Mouse (Mus musculus) MEL (cell line): ENCODE measurements around the gene Zfp383.

Experiments
- CHD2 ChIP-seq: IDR thresholded peaks from 2 replicates; pipeline ENCODE4 v1.6.1; 2011; ENCODE audit warnings: low read length, improper control_type of control experiment
- GABPA ChIP-seq: IDR thresholded peaks from 2 replicates; pipeline ENCODE4 v1.6.1; 2012; ENCODE audit warnings: low read depth, mild to moderate bottlenecking, inconsistent platforms, low read length, improper control_type of control experiment, moderate library complexity
- HCFC1 ChIP-seq: IDR thresholded peaks from 2 replicates; pipeline ENCODE4 v1.6.1; 2012; ENCODE audit warnings: low read depth, mild to moderate bottlenecking, inconsistent platforms, low read length, improper control_type of control experiment, moderate library complexity
- NRF1 ChIP-seq: IDR thresholded peaks from 2 replicates; pipeline ENCODE4 v1.6.1; 2014; ENCODE audit warnings: low read depth, mild to moderate bottlenecking, inconsistent platforms, low read length, improper control_type of control experiment, moderate library complexity; ENCODE audit not compliant: poor library complexity, insufficient read depth, severe bottlenecking
- POLR2A ChIP-seq, 2 experiments: IDR thresholded peaks; 2 replicates each; pipeline ENCODE4 v1.6.1; 2011 to 2012; ENCODE audit warnings: low read length in 2 of 2, mild to moderate bottlenecking in 2 of 2, control low read depth in 1 of 2, improper control_type of control experiment in 1 of 2, low read depth in 1 of 2, moderate library complexity in 1 of 2; ENCODE audit not compliant: control insufficient read depth in 1 of 2, insufficient read depth in 1 of 2, poor library complexity in 1 of 2
- POLR2AphosphoS2 ChIP-seq: IDR thresholded peaks from 2 replicates; pipeline ENCODE4 v1.6.1; 2011; ENCODE audit warnings: low read length, improper control_type of control experiment
- SMC3 ChIP-seq: IDR thresholded peaks from 2 replicates; pipeline ENCODE4 v1.6.1; 2011; ENCODE audit warnings: low read depth, low read length, improper control_type of control experiment
- TBP ChIP-seq: IDR thresholded peaks from 2 replicates; pipeline ENCODE4 v1.8.0; 2011; ENCODE audit warnings: low read depth, low read length, improper control_type of control experiment
- UBTF ChIP-seq: IDR thresholded peaks from 2 replicates; pipeline ENCODE4 v1.6.1; 2012; ENCODE audit warnings: low read depth, mild to moderate bottlenecking, inconsistent platforms, low read length, improper control_type of control experiment, moderate library complexity, borderline replicate concordance; ENCODE audit not compliant: insufficient read depth
- USF1 ChIP-seq: IDR thresholded peaks from 2 replicates; pipeline ENCODE4 v1.6.1; 2014; ENCODE audit warnings: low read depth, mild to moderate bottlenecking, inconsistent platforms, low read length, improper control_type of control experiment, moderate library complexity
- USF2 ChIP-seq, 2 experiments: IDR thresholded peaks; 2 replicates each; pipeline ENCODE4 v1.6.1; 2011 to 2012; ENCODE audit warnings: improper control_type of control experiment in 2 of 2, low read length in 2 of 2, borderline replicate concordance in 1 of 2, inconsistent platforms in 1 of 2, low read depth in 1 of 2, mild to moderate bottlenecking in 1 of 2; ENCODE audit not compliant: insufficient read depth in 1 of 2

DNA sequence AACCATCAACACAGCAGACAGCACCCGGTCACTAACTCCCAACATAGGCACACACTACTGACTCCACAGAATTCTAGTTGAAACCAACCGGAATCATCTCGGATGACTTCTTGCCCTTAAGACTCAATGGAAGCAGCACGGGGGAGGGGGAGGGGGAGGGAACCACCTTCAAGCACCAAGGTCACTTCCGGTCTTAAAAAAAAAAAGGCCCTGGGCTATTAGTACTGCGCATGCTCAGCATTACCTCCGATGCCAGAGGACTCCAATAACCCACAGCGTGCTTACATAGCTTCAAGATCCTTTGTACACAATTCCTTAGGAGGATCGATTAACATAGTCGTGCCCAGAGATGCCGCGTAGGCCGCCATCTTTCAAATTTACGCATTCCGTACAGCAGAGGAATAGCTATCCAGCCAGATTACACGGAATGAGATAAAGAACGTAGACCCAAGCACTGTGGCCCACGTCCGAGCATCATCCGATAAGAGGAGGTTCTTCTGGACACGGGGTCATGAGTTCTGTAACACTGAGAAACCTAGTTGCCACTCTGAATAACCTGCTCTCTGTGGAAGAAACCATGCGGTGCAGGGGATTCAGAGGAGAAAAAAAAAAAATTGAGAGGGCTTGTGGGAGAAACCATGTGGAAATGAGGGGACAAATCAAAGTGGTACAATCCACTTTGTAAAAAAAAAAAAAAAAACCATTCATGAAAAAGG lies 1.9 kb upstream of the Zfp383 start, which contains the start of gene Zfp27:
- TF ChIP-seq POLR2AphosphoS2 (peak; percentile 54; the same call in 1 of the 2 replicates), POLR2A (IDR thresholded peaks at IDR 0.05; ENCODE audit: control insufficient read depth in 1 of 2, insufficient read depth in 1 of 2, low read depth in 1 of 2, low read length in 2 of 2, poor library complexity in 1 of 2) (peak in 1 of 2 experiments; percentile 57; a peak in 2 of 4 replicates), GABPA (no peak), CHD2 (no peak), USF2 (IDR thresholded peaks at IDR 0.05; ENCODE audit: borderline replicate concordance in 1 of 2, insufficient read depth in 1 of 2, low read depth in 1 of 2, low read length in 2 of 2) (no peak), SMC3 (no peak), NRF1 (peak; percentile 63), HCFC1 (peak; percentile 71), TBP (0 out of 2 replicates have a peak, but pooled peaks have one; percentile 37), USF1 (0 out of 2 replicates have a peak, but pooled peaks have one; percentile 10), UBTF (no peak)
